Mouse (Mus musculus) frontal cortex, postnatal 36 days (tissue): ENCODE measurements around the gene Acsm3.

Experiments
- DNase-seq, 2 experiments: peaks; one replicate each; pipeline ENCODE4 v3.0.0; 2022; ENCODE audit warnings: low spot score in 2 of 2

The Acsm3 gene

GRCm38 (mm10) chr7:119800488-119800887, 39.8 kb downstream of the Acsm3 start:
- no peak for DNase-seq

DNA sequence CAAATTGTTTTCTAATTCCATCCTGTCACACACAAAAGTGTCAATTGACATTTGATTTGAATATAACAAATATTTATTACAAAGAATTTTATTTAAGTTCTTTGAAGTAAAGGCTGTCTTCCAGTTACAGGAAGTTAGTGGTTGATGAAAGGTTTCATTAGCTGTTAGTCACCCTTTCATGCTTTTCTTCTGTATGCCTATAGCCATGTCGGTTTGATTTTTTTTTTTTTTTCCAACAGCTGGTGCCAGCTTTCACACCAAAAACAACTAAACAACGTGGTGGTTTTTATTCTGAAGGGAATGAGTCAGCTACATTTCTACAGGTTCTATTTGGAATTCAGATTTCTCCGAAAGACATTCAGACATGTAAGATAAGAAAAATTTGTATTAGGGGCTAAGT, 40.3 kb downstream of the Acsm3 start:
- DNase-seq: no peak

- no peak for DNase-seq
These were observed 46.7 kb downstream of the Acsm3 start for GRCm38 (mm10) chr7:119807396-119807795.

- DNase-seq: no peak
These were observed 48.0 kb downstream of the Acsm3 start for GRCm38 (mm10) chr7:119808723-119809122.

- no peak for DNase-seq
These were observed 74.6 kb downstream of the Acsm3 start for GRCm38 (mm10) chr7:119835371-119835770.

DNA sequence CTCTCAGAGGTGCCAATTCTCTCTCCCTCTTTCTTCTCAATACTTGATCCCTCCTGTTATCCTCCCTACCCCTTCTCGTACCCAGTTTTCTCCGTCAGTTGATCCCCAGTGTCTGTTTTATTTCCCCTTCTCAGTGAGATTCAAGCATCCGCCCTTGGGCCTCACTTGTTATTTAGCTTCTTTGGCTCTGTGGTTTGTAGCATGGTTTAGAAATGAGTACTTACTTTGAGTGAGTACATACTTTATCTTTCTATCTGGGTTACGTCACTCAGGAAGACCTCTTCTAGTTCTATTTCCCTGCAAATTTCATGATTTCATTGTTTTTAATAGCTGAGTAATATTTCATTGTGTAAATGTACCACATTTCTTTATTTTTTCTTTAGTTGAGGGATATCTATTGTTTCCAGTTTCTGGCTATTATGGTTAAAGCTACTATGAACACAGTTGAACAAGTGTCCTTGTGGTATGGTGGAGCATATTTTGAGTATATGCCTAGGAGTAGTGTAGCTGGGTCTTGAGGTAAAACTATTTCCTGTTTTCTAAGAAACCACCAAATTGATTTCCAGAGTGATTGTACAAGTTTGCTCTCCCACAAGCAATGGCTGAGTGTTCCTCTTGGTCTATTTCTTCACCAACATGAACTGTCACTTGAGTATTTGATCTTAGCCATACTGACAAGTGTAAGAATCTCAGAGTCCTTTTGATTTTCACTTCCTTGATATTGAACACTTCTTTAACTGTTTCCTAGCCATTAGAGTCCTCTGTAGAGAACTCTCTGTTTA, 75.5 kb downstream of the Acsm3 start:
- DNase-seq: no peak
